Mouse (Mus musculus) intestine, embryonic 14.5 days (tissue): ENCODE results near the gene Adipor1. TPM values are rescaled to one million over a fixed set of nuclear protein-coding genes. Genes with fewer than 3 reads are reported as not detected.

Experiments
- ATAC-seq: fragments of 200-750 bp; cut with Nextera tagmentation; replicated peaks from 2 replicates; pipeline ENCODE4 v1.8.0; 2017; ENCODE audit warnings: low read depth, moderate number of reproducible peaks, moderate TSS enrichment, moderate library complexity; ENCODE audit not compliant: low FRiP score, low TSS enrichment
- DNase-seq: peaks from one replicate; pipeline ENCODE4 v3.0.0-alpha.2; 2018; ENCODE audit warnings: low spot score
- H3K27ac ChIP-seq: fragments of 300-500 bp; sonication (generic); 2 replicates; pipeline ENCODE4 v1.5.1; 2014; ENCODE audit warnings: low read depth, mild to moderate bottlenecking, control low read depth
- H3K27me3 ChIP-seq: fragments of 300-500 bp; sonication (generic); replicated peaks from 2 replicates; pipeline ENCODE4 v1.6.1; 2014; ENCODE audit warnings: low read length, control low read depth; ENCODE audit not compliant: control insufficient read depth, insufficient read depth
- H3K36me3 ChIP-seq: fragments of 300-500 bp; sonication (generic); 2 replicates; pipeline ENCODE4 v1.6.1; 2014; ENCODE audit warnings: low read length, control low read depth; ENCODE audit not compliant: control insufficient read depth, insufficient read depth
- H3K4me1 ChIP-seq: fragments of 300-500 bp; sonication (generic); replicated peaks from 2 replicates; pipeline ENCODE4 v1.6.1; 2014; ENCODE audit warnings: low read length, control low read depth, mixed read lengths; ENCODE audit not compliant: control insufficient read depth, insufficient read depth
- H3K4me2 ChIP-seq: fragments of 300-500 bp; sonication (generic); 2 replicates; pipeline ENCODE4 v1.6.1; 2014; ENCODE audit warnings: low read length
- H3K4me3 ChIP-seq: fragments of 300-500 bp; sonication (generic); 2 replicates; pipeline ENCODE4 v1.5.1; 2014; ENCODE audit warnings: low read depth, low read length, control low read depth, mixed read lengths
- H3K9ac ChIP-seq: fragments of 300-500 bp; sonication (generic); 2 replicates; pipeline ENCODE4 v1.6.1; 2014; ENCODE audit warnings: mild to moderate bottlenecking, low read length
- H3K9me3 ChIP-seq: fragments of 300-500 bp; sonication (generic); 2 replicates; pipeline ENCODE4 v1.6.1; 2016; ENCODE audit warnings: low read length, control low read depth; ENCODE audit not compliant: control insufficient read depth
- WGBS: fragments of 180-500 bp; shearing (Covaris S2); extraction: QIAGEN DNeasy Blood & Tissue Kit; methylation state at CpG from one replicate; pipeline ENCODE4 v1.1.7; 2014; 5-methylcytosine and 5-hydroxymethylcytosine counted together
- polyA plus RNA-seq: library from polyadenylated mRNA; unstranded; fragments of >200 nt; fragmentation: Nextera tagmentation; extraction: Ambion mirVana; gene quantifications from 2 replicates; pipeline ENCODE4 v1.2.1, GENCODE M21; 2014

Adipor1 gene
- polyA plus RNA-seq, 1 experiment from 2014 or later, result 80.6 TPM

- 46% methylated on average over 3 of the region's 3 CpGs for WGBS
- no peaks in the 10 kb centered on the region for H3K36me3 ChIP-seq
- H3K4me3 ChIP-seq, result no peak overlapping the region
- H3K9ac ChIP-seq, result no peak overlapping the region
- no peak overlapping the region for H3K4me2 ChIP-seq
- 0 out of 2 replicates have a peak, but pooled peaks cover 1% of the 10 kb centered on the region for H3K4me1 ChIP-seq
- DNase-seq (peak; percentile 56), ATAC-seq (no peak)
- no peaks in the 10 kb centered on the region for H3K9me3 ChIP-seq
- H3K27ac ChIP-seq, result no peak overlapping the region
- H3K27me3 ChIP-seq, result no peaks in the 10 kb centered on the region
Measured at GRCm38 (mm10) chr1:134450986-134451385, 35.8 kb downstream of the Adipor1 start.

DNA sequence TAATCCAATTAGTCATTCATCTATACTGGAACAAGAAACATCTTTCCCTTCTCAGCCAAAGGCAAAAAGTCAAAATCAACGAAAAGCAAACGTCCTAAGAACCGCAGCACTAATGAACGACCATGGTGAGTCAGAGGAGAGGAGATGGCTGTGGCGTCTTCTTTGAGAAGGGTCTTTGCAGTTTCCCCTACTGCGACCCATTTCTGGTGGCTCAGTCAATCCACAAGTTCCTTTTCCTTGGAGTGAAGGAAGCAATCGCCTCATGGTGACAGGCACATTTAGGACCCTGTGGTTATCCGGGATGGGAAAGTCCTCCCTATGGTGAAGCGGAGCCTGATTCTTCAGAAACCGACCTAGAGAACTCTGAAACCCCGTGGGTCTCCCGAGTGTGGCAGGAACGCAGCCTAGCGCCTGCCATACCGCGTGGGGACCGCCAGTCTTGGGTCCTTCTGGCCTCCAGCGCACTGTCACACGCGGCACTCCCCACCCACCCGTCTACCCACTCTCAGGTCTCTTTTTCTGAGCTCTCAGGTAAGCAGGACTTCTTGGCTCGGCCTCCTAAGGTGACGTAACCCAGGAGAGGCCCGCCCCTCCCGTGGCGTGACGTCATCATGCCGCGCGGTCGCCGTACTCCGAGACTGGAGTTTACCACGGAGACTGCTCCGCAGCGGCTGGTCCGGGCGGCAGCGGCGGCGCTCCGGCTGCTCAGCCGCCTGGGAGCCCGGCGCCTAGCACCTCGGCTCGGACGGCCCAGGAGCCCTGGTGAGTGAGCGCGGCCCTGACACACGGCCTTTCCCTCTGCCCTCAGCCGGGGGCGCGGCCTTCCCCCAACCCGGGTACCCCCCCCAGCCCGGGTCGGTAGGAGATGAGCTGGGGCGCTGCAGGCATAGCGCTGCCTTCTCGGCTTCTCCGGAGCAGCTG, 40.0 kb downstream of the Adipor1 start, which contains the start of gene Klhl12:
Klhl12 (plus strand) TSS at position 628 of the 921 bp plus-strand sequence.
- DNase-seq (peak; percentile 100), ATAC-seq (peak; percentile 95)
- H3K36me3 ChIP-seq, result peaks cover 13% of the 10 kb centered on the region
- H3K9ac ChIP-seq, result peak within 1 kb of the TSS; percentile 89
- peak within 1 kb of the TSS; percentile 74 for H3K27ac ChIP-seq
- peak within 1 kb of the TSS; percentile 92 for H3K4me2 ChIP-seq
- no peaks in the 10 kb centered on the region for H3K9me3 ChIP-seq
- peaks cover 7% of the 10 kb centered on the region; the same call in 1 of the 2 replicates for H3K4me1 ChIP-seq
- WGBS, result 1% methylated on average over 60 of the region's 61 CpGs
- no peaks in the 10 kb centered on the region for H3K27me3 ChIP-seq
- H3K4me3 ChIP-seq, result peak within 1 kb of the TSS; percentile 95

DNA sequence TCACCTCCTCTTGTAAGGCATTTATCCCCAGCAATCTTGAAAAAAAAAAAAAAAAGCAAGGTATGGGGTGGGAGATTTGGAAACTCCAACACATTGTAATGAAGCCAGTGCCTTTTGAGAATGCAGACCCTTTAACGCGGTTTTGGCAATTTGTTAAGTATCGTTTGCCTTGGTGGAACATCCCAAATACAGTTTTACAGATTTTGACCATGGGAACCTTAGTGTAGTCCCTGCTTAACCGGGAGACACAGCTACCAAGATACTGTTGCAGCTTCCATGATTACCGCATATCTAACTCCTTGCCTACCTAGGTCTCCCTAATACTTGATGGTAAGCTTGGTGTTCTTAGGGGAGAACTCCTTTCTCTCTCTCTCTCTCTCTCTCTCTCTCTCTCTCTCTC, 40.9 kb downstream of the Adipor1 start:
- Histone ChIP-seq H3K27ac (no peak overlapping the region), H3K4me1 (peaks cover 7% of the 10 kb centered on the region; the same call in 1 of the 2 replicates), H3K4me2 (peak overlapping the region; percentile 92), H3K36me3 (peaks cover 21% of the 10 kb centered on the region), H3K27me3 (no peaks in the 10 kb centered on the region), H3K4me3 (peak overlapping the region; percentile 95), H3K9me3 (no peaks in the 10 kb centered on the region), H3K9ac (peak overlapping the region; percentile 89)
- WGBS, result 19% methylated on average over 5 of the region's 5 CpGs
- no peak for DNase-seq
- no peak for ATAC-seq

DNA sequence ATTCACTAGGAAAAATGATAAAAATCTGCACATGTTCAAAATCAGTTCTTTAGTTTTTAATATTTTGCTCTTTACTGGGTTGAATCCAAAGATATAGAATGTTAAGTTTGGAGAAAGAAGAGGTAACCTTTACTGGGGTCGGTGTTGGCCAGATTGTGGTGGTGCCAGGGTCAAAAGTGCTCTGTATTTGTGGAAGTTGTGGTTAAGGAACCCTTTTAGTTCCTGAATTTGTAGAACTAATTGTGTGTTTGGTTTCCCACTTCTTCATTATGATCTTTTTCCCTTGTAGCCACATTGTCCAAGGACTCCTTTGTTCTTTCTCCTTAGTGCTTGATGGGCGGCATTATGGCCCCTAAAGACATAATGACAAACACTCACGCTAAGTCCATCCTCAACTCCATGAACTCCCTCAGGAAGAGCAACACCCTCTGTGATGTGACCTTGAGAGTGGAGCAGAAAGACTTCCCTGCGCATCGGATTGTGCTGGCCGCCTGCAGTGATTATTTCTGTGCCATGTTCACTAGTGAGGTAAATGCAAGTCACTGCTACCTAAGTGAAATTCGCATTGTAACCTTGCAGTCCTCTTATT, 43.1 kb downstream of the Adipor1 start:
- Histone ChIP-seq H3K27me3 (no peaks in the 10 kb centered on the region), H3K4me2 (no peak overlapping the region), H3K9ac (no peak overlapping the region), H3K4me3 (no peak overlapping the region), H3K36me3 (peaks cover 33% of the 10 kb centered on the region), H3K4me1 (peaks cover 7% of the 10 kb centered on the region; the same call in 1 of the 2 replicates), H3K9me3 (no peaks in the 10 kb centered on the region), H3K27ac (no peak overlapping the region)
- no peak for DNase-seq
- ATAC-seq, result no peak
- WGBS, result 93% methylated on average over 7 of the region's 7 CpGs

DNA sequence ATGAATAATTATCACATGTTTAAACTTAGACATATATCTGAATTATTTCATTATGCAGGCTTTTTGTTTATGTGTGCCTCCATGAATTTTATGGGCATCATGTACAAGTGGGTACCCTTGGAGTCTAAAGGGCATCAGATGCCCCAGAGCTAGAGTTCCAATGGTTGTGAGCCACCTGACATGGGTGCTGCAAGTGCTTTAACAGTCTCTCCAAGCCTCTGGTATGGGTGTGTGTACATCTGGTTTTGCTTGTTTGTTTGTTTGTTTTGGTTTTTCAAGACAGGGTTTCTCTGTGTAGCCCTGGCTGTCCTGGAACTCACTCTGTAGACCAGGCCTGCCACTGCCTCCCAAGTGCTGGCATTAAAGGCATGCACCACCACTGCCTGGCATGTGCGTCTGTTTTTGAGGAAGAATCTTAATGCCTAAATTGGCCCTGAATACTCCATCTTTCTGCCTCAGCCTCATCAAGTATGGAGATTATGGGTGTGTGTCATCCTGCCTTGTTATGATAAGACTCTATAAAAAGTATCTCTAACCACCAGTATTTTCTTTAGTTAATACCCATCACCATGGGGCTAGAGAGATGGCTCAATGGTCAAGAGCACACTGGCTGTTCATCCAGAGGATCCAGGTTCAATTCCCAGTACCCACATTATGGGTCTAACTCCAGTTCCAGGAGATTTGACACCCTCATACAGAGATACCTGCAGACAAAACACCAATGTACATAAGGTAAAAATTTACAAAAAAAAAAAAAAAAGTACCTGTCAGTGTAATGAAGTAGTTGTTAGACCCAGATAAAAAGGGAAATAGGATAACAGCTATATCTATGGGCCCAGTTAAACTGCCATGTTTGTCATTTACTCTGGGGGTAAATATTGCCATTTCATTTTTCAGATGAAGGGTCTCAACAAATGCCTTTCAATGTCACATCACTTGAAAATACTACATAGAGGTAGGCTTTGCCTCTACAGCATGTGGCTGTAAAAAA, 45.4 kb downstream of the Adipor1 start:
- Histone ChIP-seq H3K36me3 (peaks cover 53% of the 10 kb centered on the region), H3K27me3 (no peaks in the 10 kb centered on the region), H3K27ac (no peak overlapping the region), H3K4me2 (no peak overlapping the region), H3K4me3 (no peak overlapping the region), H3K9ac (no peak overlapping the region), H3K9me3 (no peaks in the 10 kb centered on the region), H3K4me1 (peaks cover 7% of the 10 kb centered on the region; the same call in 1 of the 2 replicates)
- no peak for ATAC-seq
- no peak for DNase-seq
- WGBS, result 100% methylated on average over 1 of the region's 1 CpGs

Other genes with a start within 250 kb of the Adipor1 start
- gene Chil1, start 233.2 kb upstream of the Adipor1 start, polyA plus RNA-seq, result 0.35 and 0.49 TPM in 2 replicates
- gene Mybph, start 221.9 kb upstream of the Adipor1 start, polyA plus RNA-seq, result not detected in 2 replicates
- gene Adora1, start 179.9 kb upstream of the Adipor1 start, polyA plus RNA-seq, result 1.7 and 2.0 TPM in 2 replicates
- 0.16 TPM in 1 of 2 replicates, not detected in the other for gene Myog, start 125.4 kb upstream of the Adipor1 start, polyA plus RNA-seq
- 4.3 and 4.5 TPM in 2 replicates for gene Ppfia4, start 82.5 kb upstream of the Adipor1 start, polyA plus RNA-seq
- gene Tmem183a, start 53.4 kb upstream of the Adipor1 start, polyA plus RNA-seq, result 89.2 and 93.4 TPM in 2 replicates
- gene 4933406M09Rik, start 29.4 kb upstream of the Adipor1 start, polyA plus RNA-seq, result 0.09 TPM in 1 of 2 replicates, not detected in the other
- gene Cyb5r1, start 9.8 kb upstream of the Adipor1 start, polyA plus RNA-seq, result 34.9 and 38.3 TPM in 2 replicates
- 18.9 and 25.7 TPM in 2 replicates for gene Klhl12, start 40.2 kb downstream of the Adipor1 start, polyA plus RNA-seq
- gene Rabif, start 79.3 kb downstream of the Adipor1 start, polyA plus RNA-seq, result 41.8 and 48.0 TPM in 2 replicates
- gene Mgat4e, start 134.3 kb downstream of the Adipor1 start, polyA plus RNA-seq, result not detected in 2 replicates
- gene Kdm5b, start 144.8 kb downstream of the Adipor1 start, polyA plus RNA-seq, result 54.2 and 59.9 TPM in 2 replicates
- 2.1 and 2.9 TPM in 2 replicates for gene Syt2, start 231.3 kb downstream of the Adipor1 start, polyA plus RNA-seq